Mouse (Mus musculus) thymus, postnatal 14 days (tissue): ENCODE measurements around the gene Plxnd1.

Experiments
- DNase-seq: peaks from one replicate; pipeline ENCODE4 v3.0.0; 2021

Gene Plxnd1

DNA sequence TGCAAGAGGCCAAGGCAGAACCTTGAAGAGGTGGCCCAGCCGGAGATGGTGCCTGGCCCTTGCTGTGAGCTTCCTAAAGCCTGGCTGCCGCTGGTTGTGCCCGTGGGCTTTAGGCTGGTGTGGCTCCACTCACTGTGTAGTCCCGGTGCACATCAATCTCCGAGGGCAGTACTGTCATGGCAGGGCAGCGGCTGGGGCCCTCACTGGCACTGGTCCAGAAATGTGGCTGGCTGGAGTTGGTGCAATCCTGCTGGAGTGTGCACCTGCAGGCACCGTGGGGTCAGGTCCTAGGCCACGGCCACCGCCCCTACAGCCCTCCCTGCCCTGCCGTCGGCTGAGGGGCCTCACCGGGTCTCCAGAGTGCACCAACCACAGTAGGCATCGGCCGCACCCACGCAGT, 17.0 kb downstream of the Plxnd1 start:
- DNase-seq = no peak

DNA sequence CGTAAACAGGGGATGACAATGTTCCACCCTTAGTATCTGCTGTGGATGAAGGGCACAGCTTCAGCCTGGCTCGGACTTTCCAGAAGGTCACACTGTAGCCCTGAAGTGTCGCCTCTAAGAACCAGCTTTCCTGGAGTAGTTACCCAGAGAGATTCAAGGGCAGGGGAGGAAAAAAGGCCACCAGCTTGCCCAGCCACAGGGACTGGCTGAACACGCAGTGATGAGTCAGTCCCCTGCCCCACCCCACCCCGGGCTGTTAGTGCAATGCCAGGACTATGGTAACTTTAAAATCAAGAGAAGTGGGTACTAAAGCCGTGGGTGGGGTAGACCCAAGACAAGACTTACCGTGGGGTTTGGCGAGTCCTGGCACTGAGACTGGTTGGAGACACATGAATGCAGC, 19.2 kb downstream of the Plxnd1 start:
- no peak for DNase-seq

DNA sequence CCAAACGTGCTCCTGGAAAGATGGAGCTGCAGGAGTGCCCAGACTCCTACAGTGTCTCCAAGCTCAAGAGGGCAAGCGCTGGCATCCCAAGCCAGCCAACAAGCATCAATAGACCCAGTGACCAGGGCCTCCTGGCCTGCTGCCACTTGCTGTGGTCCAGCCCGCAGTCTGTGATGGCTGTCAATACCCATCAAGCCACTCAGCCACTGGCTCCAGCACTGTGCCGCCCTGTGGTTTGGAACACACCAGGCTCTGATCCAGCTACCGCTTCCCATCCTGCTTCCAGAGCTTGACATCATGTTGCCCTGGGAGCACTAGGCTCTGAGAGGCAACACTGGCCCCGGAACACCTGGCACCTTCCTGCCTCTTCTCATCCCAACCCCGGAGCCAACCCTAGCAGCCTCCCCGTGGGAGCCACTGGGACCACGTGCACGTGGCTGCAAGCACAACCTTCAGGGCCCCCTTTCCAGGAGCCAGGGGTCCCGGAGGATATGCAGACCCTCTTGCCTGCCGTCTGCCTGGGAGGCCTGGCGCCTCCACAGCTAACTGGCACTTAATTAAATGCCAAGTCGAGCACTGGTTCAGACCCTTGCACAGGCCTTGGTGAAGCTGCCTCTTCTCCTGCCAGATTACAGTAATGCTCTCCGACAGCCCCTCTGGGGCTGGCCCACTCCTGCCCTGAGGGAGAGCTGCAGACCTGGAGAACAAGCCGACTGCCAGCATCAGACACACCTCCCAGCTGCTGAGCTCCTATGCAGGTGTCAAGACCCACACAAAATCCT, 20.7 kb downstream of the Plxnd1 start:
- DNase-seq = no peak

GRCm38 (mm10) chr6:115973139-115973875, 21.5 kb downstream of the Plxnd1 start:
- DNase-seq = no peak

DNA sequence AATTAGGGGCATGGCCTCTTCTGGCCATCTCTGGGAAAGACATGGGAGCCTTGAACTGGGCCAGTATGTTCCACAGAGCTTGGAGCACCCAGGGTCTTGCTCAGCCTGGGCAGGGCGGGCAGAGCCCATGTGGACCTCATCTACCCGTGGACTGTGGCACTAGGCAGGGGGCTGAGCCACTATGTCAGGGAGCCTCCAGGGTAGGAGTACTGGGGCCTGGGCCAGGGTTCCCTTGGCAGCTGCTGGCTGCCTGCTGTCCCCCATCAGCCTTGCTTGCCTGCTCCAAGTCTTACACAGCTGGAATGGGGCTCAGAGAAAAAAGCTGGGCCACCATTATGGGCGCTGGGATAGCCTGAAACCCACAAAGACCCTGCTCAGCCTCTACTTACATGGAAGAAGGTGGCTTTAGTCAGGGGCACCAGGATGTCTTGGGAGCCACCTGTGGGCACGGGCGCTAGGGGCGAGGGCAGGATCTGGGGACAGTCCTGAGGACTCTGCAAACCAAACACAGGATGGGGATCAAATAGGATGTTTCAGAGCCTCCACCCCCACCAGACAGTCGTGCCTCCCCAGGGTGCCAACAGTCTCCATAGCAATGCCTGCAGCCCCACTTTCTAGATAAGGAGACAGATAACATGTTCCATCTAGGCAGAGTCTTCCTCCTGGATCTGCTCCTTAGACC, 22.6 kb downstream of the Plxnd1 start:
- peak; percentile 45 for DNase-seq

DNA sequence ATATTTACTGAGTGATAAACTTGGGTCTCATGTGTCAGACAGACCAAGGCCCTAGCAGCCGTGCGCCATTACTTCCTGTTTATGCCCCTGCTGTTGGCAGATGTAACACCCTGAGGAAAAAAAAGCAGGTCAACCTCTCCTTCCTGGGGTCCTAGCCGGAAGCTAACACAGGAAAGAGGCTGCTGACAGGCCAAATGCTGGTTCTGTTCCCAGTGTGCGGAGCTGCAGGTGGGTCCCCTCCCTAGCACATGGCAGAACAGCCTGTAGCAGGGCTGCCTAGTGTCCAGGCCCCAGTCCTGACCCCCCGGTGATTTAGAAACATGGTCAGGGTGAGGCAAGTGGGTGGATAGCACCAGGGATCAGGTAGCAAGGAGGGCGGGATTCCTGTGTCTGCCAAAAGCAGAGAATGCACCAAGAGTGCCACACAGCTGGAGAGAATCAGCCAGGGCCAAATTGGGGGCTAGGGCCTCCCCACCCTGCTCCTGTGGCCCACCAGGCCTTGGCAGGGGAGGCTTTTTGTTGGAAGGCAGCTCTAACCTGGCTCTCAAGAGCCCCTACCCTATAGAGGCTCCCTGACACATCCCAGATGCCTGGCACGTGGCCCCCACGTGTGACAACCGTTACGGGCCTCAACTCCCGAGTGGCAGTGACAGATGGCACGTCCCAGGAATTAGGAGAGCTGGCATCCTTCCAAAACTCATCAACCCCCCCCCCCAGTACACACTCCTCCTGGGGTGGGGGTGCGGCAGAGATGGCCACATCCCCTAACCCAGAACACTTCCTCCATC, 23.3 kb downstream of the Plxnd1 start:
- peak; percentile 81 for DNase-seq

DNA sequence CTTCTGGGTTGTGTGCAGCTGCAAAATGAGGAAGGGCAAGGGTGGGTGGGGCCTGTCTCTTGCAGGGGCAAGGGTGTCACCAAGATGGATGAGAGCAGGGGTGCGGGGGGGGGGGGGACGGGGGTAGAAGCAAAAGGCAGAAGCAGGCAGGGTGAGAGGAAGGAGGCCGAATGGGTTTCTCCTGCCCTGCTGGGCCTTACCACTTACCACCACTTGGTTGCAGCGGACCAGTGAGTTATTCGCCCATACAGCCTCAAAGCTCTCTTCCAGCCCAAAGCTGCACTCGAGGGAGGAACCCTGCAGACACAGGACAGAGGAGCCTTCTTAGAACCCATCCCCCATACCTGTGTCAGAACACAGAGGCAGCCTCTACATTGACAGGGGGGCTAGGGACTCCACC, 24.9 kb downstream of the Plxnd1 start:
- DNase-seq = peak; percentile 61

DNA sequence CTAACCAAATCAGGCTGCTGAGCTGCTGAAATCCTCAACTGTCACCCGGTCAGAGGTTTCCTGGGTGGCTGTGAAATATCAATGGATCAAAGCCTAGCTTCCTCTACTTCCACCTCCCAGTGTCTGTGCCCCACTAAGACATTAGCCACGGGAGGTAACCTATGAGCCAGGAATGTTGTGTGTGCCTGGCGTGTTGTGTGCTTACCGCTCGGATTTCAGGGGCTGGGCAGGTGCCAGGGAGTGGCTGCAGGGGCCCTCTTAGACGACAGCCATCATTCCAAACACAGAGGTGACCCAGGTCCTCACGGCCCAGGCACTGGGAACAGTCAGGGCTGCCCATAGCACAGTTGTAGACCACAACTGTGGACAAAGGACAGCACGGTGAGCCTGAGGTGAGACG, 25.7 kb downstream of the Plxnd1 start:
- DNase-seq = no peak

- no peak for DNase-seq
These were observed 26.1 kb downstream of the Plxnd1 start for GRCm38 (mm10) chr6:115968700-115969099.

DNA sequence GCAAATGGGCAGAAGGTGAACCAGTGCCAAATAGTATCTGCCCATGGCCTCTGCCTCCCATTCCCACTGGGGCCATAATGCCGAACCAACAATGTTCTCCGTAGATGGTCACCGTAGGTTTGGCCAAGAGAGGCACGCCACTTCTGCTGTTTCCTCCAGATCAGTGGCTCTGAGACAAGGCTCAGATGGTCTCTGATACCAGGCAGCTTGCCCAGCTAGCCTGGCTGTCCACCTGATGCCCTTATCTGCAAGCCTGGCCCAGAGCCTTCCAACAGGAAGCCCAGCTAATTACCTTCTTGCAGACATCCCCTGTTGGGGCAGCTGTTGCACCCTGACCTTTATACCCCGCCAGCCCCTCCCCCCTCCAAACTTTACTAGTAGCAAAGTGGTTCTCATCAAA, 26.7 kb downstream of the Plxnd1 start:
- no peak for DNase-seq

GRCm38 (mm10) chr6:115967291-115967880, 27.4 kb downstream of the Plxnd1 start:
- DNase-seq = no peak

DNA sequence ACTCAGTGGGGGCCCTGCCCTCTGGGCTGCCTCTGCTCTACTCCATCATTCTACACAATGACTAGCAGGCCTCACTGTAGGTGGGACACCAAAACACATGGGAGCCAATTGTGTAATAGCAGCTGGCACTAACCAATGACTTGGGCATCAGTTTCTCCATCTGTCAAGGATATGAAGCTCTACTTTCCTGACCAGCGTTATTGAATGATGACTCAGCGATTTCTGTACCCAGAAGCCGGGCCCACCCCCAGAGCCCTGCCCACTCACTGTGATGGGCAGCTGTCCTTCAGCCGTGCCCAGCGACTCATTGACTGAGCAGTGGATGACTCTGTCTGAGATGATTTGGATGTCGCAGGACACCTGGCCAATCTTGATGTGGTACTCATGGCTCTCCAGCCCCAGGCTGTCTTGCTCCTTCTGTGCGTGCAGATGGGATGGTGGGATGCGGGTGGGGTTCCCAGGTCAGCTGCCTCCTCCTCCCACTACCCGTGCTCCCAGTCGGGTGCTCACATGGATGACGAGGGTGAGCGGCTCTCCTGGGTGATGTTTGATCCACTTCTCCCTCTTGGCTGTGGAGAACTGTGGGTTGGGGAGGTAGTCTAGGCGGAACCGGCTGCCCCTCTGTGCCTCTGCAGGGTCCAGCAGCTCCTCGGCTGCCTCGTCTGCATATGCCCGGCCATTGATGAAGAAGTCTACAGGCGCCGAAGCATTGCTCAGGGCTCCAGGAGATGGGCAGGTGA, 28.4 kb downstream of the Plxnd1 start:
- DNase-seq = no peak

GRCm38 (mm10) chr6:115963656-115964055, 31.1 kb downstream of the Plxnd1 start:
- DNase-seq = no peak

- DNase-seq = no peak
These were observed 32.2 kb downstream of the Plxnd1 start for GRCm38 (mm10) chr6:115962439-115963085.

DNA sequence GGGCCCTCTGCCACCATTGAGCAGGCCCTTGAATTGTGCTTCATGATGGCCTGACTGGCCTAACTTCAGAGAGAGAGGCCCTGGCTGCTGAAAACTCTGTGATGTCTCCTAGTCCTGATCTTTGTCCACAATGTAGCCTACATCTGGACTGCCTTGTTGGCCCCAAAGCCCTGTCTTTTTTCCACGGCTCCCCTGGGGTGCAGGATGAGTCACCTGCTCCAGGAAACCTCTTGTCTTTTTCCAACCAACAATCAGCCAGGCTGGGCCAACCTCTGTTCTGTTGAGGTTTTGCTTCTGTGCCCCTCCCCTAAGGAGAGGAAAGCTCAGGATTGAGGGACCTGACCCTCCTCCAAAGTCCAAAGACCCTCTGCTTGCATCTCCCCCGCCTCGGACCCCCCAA, 33.1 kb downstream of the Plxnd1 start:
- no peak for DNase-seq

GRCm38 (mm10) chr6:115960322-115960721, 34.5 kb downstream of the Plxnd1 start:
- no peak for DNase-seq

DNA sequence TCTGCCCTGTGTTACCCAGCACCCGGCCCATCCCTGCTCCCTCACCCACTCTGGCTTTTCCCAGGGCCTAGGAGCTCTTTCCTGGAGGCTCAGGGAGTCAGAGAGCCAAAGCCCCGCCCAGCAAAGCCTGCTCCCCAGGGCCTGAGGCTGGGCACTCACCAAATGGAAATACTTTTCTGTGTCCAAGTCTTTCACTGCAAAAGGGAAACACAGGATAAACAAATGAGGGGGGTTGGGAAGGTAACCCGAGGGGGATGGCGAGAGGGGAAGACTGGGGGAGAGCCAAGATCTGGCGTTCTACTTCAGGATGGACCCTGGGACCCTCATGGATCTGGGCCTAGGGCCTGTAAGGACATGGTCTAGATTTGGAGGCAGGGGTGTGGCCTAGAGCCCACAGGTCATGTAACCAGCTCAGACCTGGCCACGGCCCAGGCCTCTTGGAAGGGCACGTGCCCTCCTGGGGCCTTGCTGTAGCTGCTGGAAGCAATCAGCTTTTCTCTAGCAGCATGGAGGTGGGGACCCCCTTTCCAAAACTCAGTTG, 35.6 kb downstream of the Plxnd1 start:
- no peak for DNase-seq

- no peak for DNase-seq
These were observed 36.4 kb downstream of the Plxnd1 start for GRCm38 (mm10) chr6:115958445-115958844.

DNA sequence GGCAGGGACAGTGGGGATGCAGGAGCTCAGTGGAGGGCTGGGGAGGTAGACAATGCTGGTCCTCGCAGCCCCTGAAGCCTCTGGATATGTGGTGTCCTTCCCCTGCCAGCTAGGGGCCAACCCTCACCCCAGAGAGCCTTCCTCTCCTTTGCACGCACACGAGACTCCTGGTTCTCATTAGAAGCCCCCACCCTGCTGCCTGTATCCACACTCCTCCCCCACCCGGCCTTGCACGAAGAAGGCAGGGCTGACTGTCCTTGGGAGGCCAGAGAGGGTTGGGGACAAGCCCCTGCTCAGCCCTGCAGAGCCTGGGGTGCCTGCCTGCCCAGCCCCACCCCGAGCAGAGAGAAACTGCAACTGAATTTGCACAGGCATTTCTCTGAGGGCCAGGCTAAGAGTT, 37.1 kb downstream of the Plxnd1 start:
- no peak for DNase-seq

DNA sequence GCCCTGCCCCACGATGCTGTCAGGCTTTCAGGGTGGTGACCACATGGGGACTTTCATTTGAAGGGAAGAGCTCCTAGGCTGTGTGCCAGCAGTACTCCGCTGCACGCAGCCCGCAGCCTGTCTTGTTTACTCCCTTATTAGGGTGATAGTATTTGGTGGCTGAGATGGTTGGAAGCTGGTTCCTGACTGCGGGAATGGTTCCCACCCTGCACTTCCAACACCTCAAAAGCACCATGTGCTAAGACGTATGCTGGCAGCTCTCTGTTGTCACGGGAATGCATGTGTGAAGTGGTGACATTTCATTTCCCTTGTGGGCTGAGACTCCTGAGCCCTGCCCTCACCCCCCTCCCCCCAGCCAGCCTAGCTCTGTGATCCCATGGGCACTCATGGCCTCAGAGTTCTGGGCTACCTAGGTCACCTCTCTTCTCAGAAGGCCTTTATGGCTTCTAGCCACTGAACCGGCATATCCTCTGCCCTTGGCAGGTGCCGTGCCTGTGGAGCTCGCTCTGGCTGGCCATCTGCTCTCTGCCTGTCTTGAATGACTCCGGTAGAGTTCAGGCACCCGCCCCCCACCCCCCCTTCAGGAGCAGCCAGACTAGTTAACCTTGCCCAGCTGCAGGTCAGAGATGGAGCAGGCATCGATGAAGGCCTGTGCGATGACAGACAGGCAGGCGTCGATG, 37.7 kb downstream of the Plxnd1 start:
- no peak for DNase-seq
